Mouse (Mus musculus) hindbrain, embryonic 10.5 days (tissue): ENCODE measurements around the gene Olfr47. TPM values are rescaled to one million over a fixed set of nuclear protein-coding genes. Genes with fewer than 3 reads are reported as not detected.
A peak's percentile ranks its signal among the peaks of the same experiment; 100 is the strongest.

ENCODE experiments used
- DNase-seq: peaks from one replicate; pipeline ENCODE4 v3.0.0-alpha.2; 2017; ENCODE audit warnings: low spot score
- H3K27ac ChIP-seq: fragments of 300-500 bp; sonication (generic); 2 replicates; pipeline ENCODE4 v1.5.1; 2016; ENCODE audit warnings: mild to moderate bottlenecking, moderate library complexity
- H3K27me3 ChIP-seq: fragments of 300-500 bp; sonication (generic); 2 replicates; pipeline ENCODE4 v1.6.1; 2016; ENCODE audit warnings: mild to moderate bottlenecking; ENCODE audit not compliant: poor library complexity, insufficient read depth, severe bottlenecking
- H3K36me3 ChIP-seq: fragments of 300-500 bp; sonication (generic); 2 replicates; pipeline ENCODE4 v1.6.1; 2016; ENCODE audit warnings: mild to moderate bottlenecking, moderate library complexity
- H3K4me1 ChIP-seq: fragments of 300-500 bp; sonication (generic); replicated peaks from 2 replicates; pipeline ENCODE4 v1.6.1; 2016; ENCODE audit warnings: mild to moderate bottlenecking
- H3K4me3 ChIP-seq: fragments of 300-500 bp; sonication (generic); 2 replicates; pipeline ENCODE4 v1.5.1; 2016; ENCODE audit warnings: mild to moderate bottlenecking, moderate library complexity
- H3K9me3 ChIP-seq: fragments of 300-500 bp; sonication (generic); 2 replicates; pipeline ENCODE4 v1.6.1; 2016; ENCODE audit warnings: mild to moderate bottlenecking, moderate library complexity
- WGBS: fragments of 180-500 bp; shearing (Covaris S2); methylation state at CpG from one replicate; pipeline ENCODE4 v1.1.7; 2016; 5-methylcytosine and 5-hydroxymethylcytosine counted together
- polyA plus RNA-seq: library from polyadenylated mRNA; unstranded; fragments of >200 nt; fragmentation: Nextera tagmentation; extraction: Ambion mirVana; gene quantifications from 2 replicates; pipeline ENCODE4 v1.2.1, GENCODE M21; 2016

The Olfr47 gene
- polyA plus RNA-seq, 1 experiment from 2014 or later: not detected

DNA sequence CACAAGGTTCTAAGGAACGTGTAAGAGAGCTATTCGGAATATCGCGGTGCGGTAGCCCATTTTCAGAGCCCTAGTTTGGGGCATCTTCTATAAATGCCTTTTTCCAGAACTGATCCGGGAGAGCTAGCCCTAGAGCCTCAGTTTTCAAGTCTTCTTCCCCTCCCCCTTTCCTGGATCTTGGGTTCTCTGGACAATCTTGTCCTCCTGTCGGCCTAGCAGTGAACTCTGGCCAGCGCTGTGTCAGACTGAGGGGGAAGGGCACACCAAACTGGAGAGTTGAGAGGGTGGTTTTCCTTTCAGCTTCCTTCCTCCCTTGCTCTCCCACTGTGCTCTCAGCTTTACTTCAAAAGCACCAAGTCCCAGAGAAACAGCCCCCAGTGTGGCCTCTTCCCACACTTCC is 35.0 kb downstream of the Olfr47 start:
- H3K27ac ChIP-seq: 0 out of 2 replicates have a peak overlapping the region, but pooled peaks have one; percentile 85
- 3% methylated on average over 8 of the region's 8 CpGs for WGBS
- H3K36me3 ChIP-seq: no peaks in the 10 kb centered on the region
- H3K9me3 ChIP-seq: no peaks in the 10 kb centered on the region
- H3K4me3 ChIP-seq: peak overlapping the region; percentile 74
- H3K4me1 ChIP-seq: peaks cover 17% of the 10 kb centered on the region
- peak; percentile 45 for DNase-seq
- H3K27me3 ChIP-seq: peaks cover 38% of the 10 kb centered on the region

DNA sequence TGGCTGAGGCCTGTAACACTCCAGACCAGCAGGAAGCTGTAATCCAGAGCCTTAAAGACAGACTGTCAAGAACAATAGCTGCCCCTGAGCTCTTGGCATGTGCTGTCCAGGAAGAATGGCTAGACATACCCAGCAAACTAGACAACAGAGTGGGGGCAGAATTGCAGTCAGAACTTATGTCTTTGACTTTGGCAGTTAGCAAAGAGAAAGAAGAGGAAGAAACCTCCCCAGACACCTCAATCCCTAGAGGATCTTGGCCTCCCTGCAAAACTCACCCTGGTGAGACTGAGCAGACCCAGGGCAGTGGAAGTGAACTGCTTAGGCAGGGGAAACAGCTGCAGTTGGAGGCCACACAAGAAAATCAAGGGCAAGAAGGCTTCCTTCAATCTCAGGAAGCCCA is 41.3 kb downstream of the Olfr47 start:
- no peaks in the 10 kb centered on the region for H3K36me3 ChIP-seq
- no peaks in the 10 kb centered on the region for H3K4me1 ChIP-seq
- H3K4me3 ChIP-seq: no peak overlapping the region
- no peak overlapping the region for H3K27ac ChIP-seq
- peaks cover 3% of the 10 kb centered on the region; the same call in 1 of the 2 replicates for H3K27me3 ChIP-seq
- no peak for DNase-seq
- no peaks in the 10 kb centered on the region for H3K9me3 ChIP-seq

DNA sequence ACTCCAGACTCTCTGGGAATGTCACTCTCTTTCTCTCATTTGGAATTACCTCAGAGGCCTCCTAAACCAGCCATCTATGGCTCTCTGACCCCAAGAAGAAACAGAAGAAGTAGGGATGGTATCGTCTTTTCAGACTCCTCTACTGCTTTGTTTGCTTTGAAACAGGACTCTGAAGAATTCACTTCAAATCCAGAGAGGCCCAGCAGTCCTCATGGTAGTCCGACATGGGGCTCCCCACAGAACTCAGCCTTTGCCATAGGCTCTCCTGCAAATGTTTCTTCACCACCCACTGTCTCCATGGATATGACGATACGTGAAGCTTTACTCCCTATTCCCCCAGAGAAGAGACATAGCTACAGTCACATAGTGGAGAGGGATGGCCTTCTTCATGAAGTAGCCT is 42.8 kb downstream of the Olfr47 start:
- Histone ChIP-seq H3K9me3 (no peaks in the 10 kb centered on the region), H3K4me1 (no peaks in the 10 kb centered on the region), H3K27me3 (no peaks in the 10 kb centered on the region), H3K4me3 (no peak overlapping the region), H3K27ac (no peak overlapping the region), H3K36me3 (no peaks in the 10 kb centered on the region)
- 72% methylated on average over 4 of the region's 4 CpGs for WGBS
- no peak for DNase-seq

DNA sequence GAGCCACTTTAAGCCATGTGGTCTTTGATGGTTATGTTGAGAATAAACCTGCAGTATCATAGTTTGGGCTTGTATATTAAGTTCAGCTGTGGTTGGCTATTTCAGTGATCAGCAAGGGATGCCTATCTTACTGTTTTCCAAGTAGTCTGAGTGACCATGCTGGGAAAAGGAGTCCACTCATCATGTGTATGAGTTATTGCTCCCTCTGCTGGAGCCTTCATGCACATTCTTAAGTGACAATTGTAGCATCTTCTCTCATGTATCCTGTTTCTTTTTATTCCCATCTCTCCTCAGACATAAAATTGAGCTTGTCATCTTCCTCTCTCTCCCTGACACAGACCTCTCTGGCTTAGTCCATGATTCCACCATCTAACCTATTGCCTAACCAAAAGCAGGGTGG is 46.9 kb downstream of the Olfr47 start:
- DNase-seq: no peak
- Histone ChIP-seq H3K9me3 (no peaks in the 10 kb centered on the region), H3K4me1 (no peaks in the 10 kb centered on the region), H3K36me3 (no peaks in the 10 kb centered on the region), H3K27me3 (no peaks in the 10 kb centered on the region), H3K27ac (no peak overlapping the region), H3K4me3 (no peak overlapping the region)

DNA sequence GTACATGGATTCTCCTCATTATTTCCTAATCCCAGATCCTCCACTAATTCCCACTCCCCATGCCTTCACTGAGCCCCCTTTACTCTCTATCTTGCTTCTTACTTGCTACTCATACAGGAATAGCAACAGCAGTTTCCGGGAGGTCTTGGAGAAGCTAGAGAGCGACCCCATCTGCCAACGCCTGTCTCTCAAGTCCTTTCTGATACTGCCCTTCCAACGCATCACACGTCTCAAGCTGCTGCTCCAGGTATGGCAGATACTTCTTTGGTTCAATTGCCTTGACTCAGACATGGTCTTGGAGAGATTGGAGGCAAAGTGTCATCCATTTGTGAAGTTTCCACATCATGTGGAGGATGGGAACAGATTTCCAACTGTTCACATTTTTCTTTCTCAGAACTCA is 49.2 kb downstream of the Olfr47 start:
- H3K27me3 ChIP-seq: no peaks in the 10 kb centered on the region
- H3K4me1 ChIP-seq: no peaks in the 10 kb centered on the region
- no peak overlapping the region for H3K4me3 ChIP-seq
- no peaks in the 10 kb centered on the region for H3K36me3 ChIP-seq
- DNase-seq: no peak
- H3K9me3 ChIP-seq: no peaks in the 10 kb centered on the region
- H3K27ac ChIP-seq: no peak overlapping the region
- WGBS: 91% methylated on average over 5 of the region's 5 CpGs

Other genes with a start within 250 kb of the Olfr47 start
- not detected in 2 replicates for gene Olfr441, start 125.2 kb upstream of the Olfr47 start, polyA plus RNA-seq
- not detected in 2 replicates for gene Olfr237-ps1, start 85.0 kb upstream of the Olfr47 start, polyA plus RNA-seq
- gene Olfr437, start 68.2 kb upstream of the Olfr47 start, polyA plus RNA-seq: not detected in 2 replicates
- not detected in 2 replicates for gene Olfr13, start 59.4 kb upstream of the Olfr47 start, polyA plus RNA-seq
- not detected in 2 replicates for gene Olfr435, start 34.4 kb upstream of the Olfr47 start, polyA plus RNA-seq
- not detected in 2 replicates for gene Olfr434, start 18.5 kb upstream of the Olfr47 start, polyA plus RNA-seq
- 3.1 and 4.8 TPM in 2 replicates for gene Arhgef5, start 34.1 kb downstream of the Olfr47 start, polyA plus RNA-seq
- 0.10 TPM in 1 of 2 replicates, not detected in the other for gene Nobox, start 78.0 kb downstream of the Olfr47 start, polyA plus RNA-seq